ENCODE assay signal across 19 mouse cellular contexts in the genomic region with DNA sequence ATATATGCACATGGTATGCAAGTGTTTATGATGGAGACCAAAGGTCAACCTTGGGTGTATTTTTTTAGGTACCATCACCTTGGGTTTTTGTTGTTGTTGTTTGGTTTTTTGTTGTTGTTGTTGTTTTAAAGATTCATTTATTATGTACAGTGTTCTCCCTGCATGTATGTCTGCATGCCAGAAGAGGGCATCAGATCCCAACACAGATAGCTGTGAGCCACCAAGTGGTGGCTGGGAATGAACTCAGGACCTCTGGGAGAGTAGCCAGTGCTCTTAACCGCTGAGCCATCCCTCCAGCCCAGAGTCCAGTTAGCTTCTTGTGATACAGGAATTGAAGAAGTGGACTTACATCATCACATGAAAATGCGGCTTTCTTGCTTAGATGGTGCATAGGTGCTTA.
DNase-seq lines count a peak whose midpoint lies in the region; ATAC-seq and TF ChIP-seq lines count a peak whose summit lies in the region.
"Had no signal": no experiment of that assay in that cellular context is flagged by ENCODE, and none has a peak within 500 bp of the region (broad histone marks: within the 10 kb centered on the region; RNA-seq: fewer than 3 reads in every experiment).

No protein-coding gene starts in this region.

- no peak for TF ChIP-seq EP300 in liver, postnatal 0 days (IDR thresholded peaks at IDR 0.05; ENCODE audit: low read depth)
- TF ChIP-seq EP300 in CH12.LX (IDR thresholded peaks at IDR 0.05; ENCODE audit: low read length) = no peak

- H3K4me3 ChIP-seq in hindbrain, postnatal 0 days (ENCODE audit: low read length) = no peak overlapping the region
- H3K4me3 ChIP-seq in hindbrain, embryonic 12.5 days = no peak overlapping the region
- no peak overlapping the region for H3K4me3 ChIP-seq in liver, postnatal 0 days (ENCODE audit: low read depth, low read length)
- H3K4me3 ChIP-seq in CH12.LX (replicated peaks in 1 of 3; ENCODE audit: low read depth in 2 of 3, low read length in 2 of 3, poor library complexity in 1 of 3) = no peak overlapping the region
- H3K4me3 ChIP-seq in bone marrow, adult 2 months (replicated peaks; ENCODE audit: control insufficient read depth, low read depth, low read length) = no peak overlapping the region
- H3K4me3 ChIP-seq: limb, embryonic 15.5 days; neural tube, embryonic 12.5 days had no signal

- H3K79me2 ChIP-seq in CH12.LX (replicated peaks; ENCODE audit: control insufficient read depth, extremely low read depth, insufficient read depth, poor library complexity, severe bottlenecking) = no peaks in the 10 kb centered on the region

- no peak for TF ChIP-seq POLR2A in CH12.LX (IDR thresholded peaks at IDR 0.05; ENCODE audit: low read depth, low read length)
- no peak for TF ChIP-seq POLR2A in bone marrow, adult 2 months (IDR thresholded peaks at IDR 0.05; ENCODE audit: borderline replicate concordance, control insufficient read depth, low read depth, low read length)

- H3K4me2 ChIP-seq in hindbrain, postnatal 0 days (ENCODE audit: low read depth, low read length) = no peak overlapping the region
- no peak overlapping the region for H3K4me2 ChIP-seq in hindbrain, embryonic 12.5 days (replicated peaks)
- no peak overlapping the region for H3K4me2 ChIP-seq in liver, postnatal 0 days (ENCODE audit: low read depth, low read length)
- no peak overlapping the region for H3K4me2 ChIP-seq in CH12.LX (ENCODE audit: insufficient read depth, low read depth, poor library complexity, severe bottlenecking)
- H3K4me2 ChIP-seq: limb, embryonic 15.5 days; midbrain, embryonic 11.5 days; neural tube, embryonic 12.5 days had no signal

- peak; percentile 24; the same call in 1 of the 2 replicates for TF ChIP-seq CTCF in hindbrain, postnatal 0 days (IDR thresholded peaks at IDR 0.05; ENCODE audit: low read depth)
- peak; percentile 34; the same call in 1 of the 2 replicates for TF ChIP-seq CTCF in liver, postnatal 0 days (IDR thresholded peaks at IDR 0.05; ENCODE audit: low read depth)
- TF ChIP-seq CTCF in CH12.LX (conservative IDR thresholded peaks at IDR 0.05 in 1 of 2, IDR thresholded peaks at IDR 0.05 in 1 of 2; ENCODE audit: low read depth in 2 of 2, low read length in 2 of 2) = peak in 1 of 2 experiments; percentile 47; a peak in 2 of 4 replicates
- TF ChIP-seq CTCF in bone marrow, adult 2 months (IDR thresholded peaks at IDR 0.05; ENCODE audit: control insufficient read depth, insufficient read depth, low read length) = peak; percentile 21; the same call in 1 of the 2 replicates

- DNase-seq in hindbrain, postnatal 0 days (ENCODE audit: low spot score) = no peak
- no peak for DNase-seq in liver, postnatal 0 days
- DNase-seq in liver = no peak
- no peak for DNase-seq in CH12.LX (ENCODE audit: extremely low read depth)
- no peak for DNase-seq in kidney, postnatal 36 days
- DNase-seq in spleen, postnatal 14 days (ENCODE audit: low spot score in 2 of 2) = no peak
- DNase-seq: adrenal gland, adult 8-10 months; cerebellum, adult 11 months; cerebellum, postnatal 14 days; embryo, embryonic 11 days; layer of hippocampus, postnatal 36 days; thymus, postnatal 36 days had no signal

- H3K36me3 ChIP-seq in hindbrain, postnatal 0 days (ENCODE audit: insufficient read depth, low read length) = no peaks in the 10 kb centered on the region
- no peaks in the 10 kb centered on the region for H3K36me3 ChIP-seq in hindbrain, embryonic 12.5 days
- no peaks in the 10 kb centered on the region for H3K36me3 ChIP-seq in liver, postnatal 0 days (replicated peaks; ENCODE audit: insufficient read depth, low read length)
- peaks cover 45 to 81% of the 10 kb centered on the region in 2 experiments for H3K36me3 ChIP-seq in CH12.LX (replicated peaks in 1 of 2; ENCODE audit: control insufficient read depth in 1 of 2, insufficient read depth in 1 of 2, low read length in 1 of 2)
- H3K36me3 ChIP-seq: limb, embryonic 15.5 days; neural tube, embryonic 12.5 days had no signal

- no peak overlapping the region for H3K9ac ChIP-seq in hindbrain, postnatal 0 days (replicated peaks; ENCODE audit: low read length)
- H3K9ac ChIP-seq in hindbrain, embryonic 12.5 days = no peak overlapping the region
- no peak overlapping the region for H3K9ac ChIP-seq in liver, postnatal 0 days (replicated peaks)
- no peak overlapping the region for H3K9ac ChIP-seq in CH12.LX (ENCODE audit: insufficient read depth, low read depth)
- H3K9ac ChIP-seq: limb, embryonic 15.5 days; neural tube, embryonic 12.5 days had no signal

- peak; percentile 24 for TF ChIP-seq RAD21 in CH12.LX (IDR thresholded peaks at IDR 0.05; ENCODE audit: low read depth, low read length)

- H3K4me1 ChIP-seq in hindbrain, postnatal 0 days (ENCODE audit: insufficient read depth, low read length) = no peaks in the 10 kb centered on the region
- H3K4me1 ChIP-seq in hindbrain, embryonic 12.5 days = peaks cover 11% of the 10 kb centered on the region
- H3K4me1 ChIP-seq in liver, postnatal 0 days (ENCODE audit: insufficient read depth) = no peaks in the 10 kb centered on the region
- peaks cover 0 to 4% of the 10 kb centered on the region in 2 experiments; a peak in 1 of 4 replicates for H3K4me1 ChIP-seq in CH12.LX (ENCODE audit: control insufficient read depth in 1 of 2, insufficient read depth in 2 of 2)
- H3K4me1 ChIP-seq in bone marrow, adult 2 months (ENCODE audit: control insufficient read depth, insufficient read depth, low read length) = no peaks in the 10 kb centered on the region
- H3K4me1 ChIP-seq: neural tube, embryonic 12.5 days had no signal

- no peak for ATAC-seq in hindbrain, postnatal 0 days
- ATAC-seq in hindbrain, embryonic 12.5 days (ENCODE audit: low FRiP score) = no peak
- no peak for ATAC-seq in liver, postnatal 0 days
- ATAC-seq: forebrain, embryonic 16.5 days had no signal

- WGBS in hindbrain, postnatal 0 days = 87% methylated on average over 2 of the region's 2 CpGs
- 94% methylated on average over 2 of the region's 2 CpGs for WGBS in hindbrain, embryonic 12.5 days
- 90% methylated on average over 2 of the region's 2 CpGs for WGBS in liver, postnatal 0 days (ENCODE audit: insufficient replicate concordance)
- WGBS in bone marrow, adult 2 months = 87% methylated on average over 2 of the region's 2 CpGs

- H3K27me3 ChIP-seq in hindbrain, postnatal 0 days (ENCODE audit: insufficient read depth, low read length) = no peaks in the 10 kb centered on the region
- no peaks in the 10 kb centered on the region; the same call in 1 of the 2 replicates for H3K27me3 ChIP-seq in hindbrain, embryonic 12.5 days
- no peaks in the 10 kb centered on the region for H3K27me3 ChIP-seq in liver, postnatal 0 days (ENCODE audit: insufficient read depth, low read length)
- no peaks in the 10 kb centered on the region for H3K27me3 ChIP-seq in CH12.LX (replicated peaks)
- H3K27me3 ChIP-seq: limb, embryonic 15.5 days; neural tube, embryonic 12.5 days had no signal

- in situ Hi-C loops in CH12.LX (cut with MboI; ENCODE audit: low pct_ligation_motif_present, low pct_unique_long_range_greater_than_20kb, low sequenced_read_pairs) = no loop called here

- dilution Hi-C loops in CH12.LX (cut with MboI; ENCODE audit: extremely low pct_ligation_motif_present, extremely low pct_unique_long_range_greater_than_20kb, low sequenced_read_pairs) = no loop called here

- H3K9me3 ChIP-seq in hindbrain, postnatal 0 days (ENCODE audit: low read length) = no peaks in the 10 kb centered on the region
- no peaks in the 10 kb centered on the region for H3K9me3 ChIP-seq in hindbrain, embryonic 12.5 days (replicated peaks)
- H3K9me3 ChIP-seq in liver, postnatal 0 days (ENCODE audit: low read length) = no peaks in the 10 kb centered on the region
- H3K9me3 ChIP-seq in CH12.LX (replicated peaks; ENCODE audit: low read length) = no peaks in the 10 kb centered on the region
- H3K9me3 ChIP-seq: G1E; limb, embryonic 15.5 days; neural tube, embryonic 12.5 days had no signal

- H3K27ac ChIP-seq in hindbrain, postnatal 0 days = no peak overlapping the region
- no peak overlapping the region for H3K27ac ChIP-seq in hindbrain, embryonic 12.5 days
- no peak overlapping the region for H3K27ac ChIP-seq in liver, postnatal 0 days (ENCODE audit: low read depth)
- no peak overlapping the region for H3K27ac ChIP-seq in CH12.LX (ENCODE audit: insufficient read depth, low read depth)
- no peak overlapping the region for H3K27ac ChIP-seq in bone marrow, adult 2 months (ENCODE audit: control insufficient read depth, insufficient read depth, low read depth, low read length, poor library complexity)
- H3K27ac ChIP-seq: limb, embryonic 15.5 days; neural tube, embryonic 12.5 days had no signal

TF ChIP-seq in CH12.LX, 34 proteins besides CTCF, POLR2A, EP300 and RAD21:
- TF ChIP-seq SMC3 (IDR thresholded peaks at IDR 0.05; ENCODE audit: low read depth, low read length) (peak; percentile 39), IRF4 (IDR thresholded peaks at IDR 0.05; ENCODE audit: low read depth, low read length) (no peak), ELF1 (IDR thresholded peaks at IDR 0.05; ENCODE audit: low read depth, low read length) (no peak)
